Mouse (Mus musculus): ENCODE data around the gene Rprd2.

Rprd2 gene

GRCm38 (mm10) chr3:95740406-95740805 is 78.3 kb downstream of the Rprd2 start:
- in situ Hi-C loops (cut with MboI, MseI) = loop anchor here in 1 of 2 experiments (5.0 kb wide), 1 partner anchor 42 kb away; no protein-coding TSS in a partner anchor

- in situ Hi-C loops (cut with MboI, MseI) = loop anchor here in 1 of 2 experiments (5.0 kb wide), 1 partner anchor 43 kb away; no protein-coding TSS in a partner anchor
These were observed 79.1 kb downstream of the Rprd2 start, which contains the start of gene Ecm1 for GRCm38 (mm10) chr3:95739353-95740104. Ecm1 (minus strand) TSS chr3:95739569.

DNA sequence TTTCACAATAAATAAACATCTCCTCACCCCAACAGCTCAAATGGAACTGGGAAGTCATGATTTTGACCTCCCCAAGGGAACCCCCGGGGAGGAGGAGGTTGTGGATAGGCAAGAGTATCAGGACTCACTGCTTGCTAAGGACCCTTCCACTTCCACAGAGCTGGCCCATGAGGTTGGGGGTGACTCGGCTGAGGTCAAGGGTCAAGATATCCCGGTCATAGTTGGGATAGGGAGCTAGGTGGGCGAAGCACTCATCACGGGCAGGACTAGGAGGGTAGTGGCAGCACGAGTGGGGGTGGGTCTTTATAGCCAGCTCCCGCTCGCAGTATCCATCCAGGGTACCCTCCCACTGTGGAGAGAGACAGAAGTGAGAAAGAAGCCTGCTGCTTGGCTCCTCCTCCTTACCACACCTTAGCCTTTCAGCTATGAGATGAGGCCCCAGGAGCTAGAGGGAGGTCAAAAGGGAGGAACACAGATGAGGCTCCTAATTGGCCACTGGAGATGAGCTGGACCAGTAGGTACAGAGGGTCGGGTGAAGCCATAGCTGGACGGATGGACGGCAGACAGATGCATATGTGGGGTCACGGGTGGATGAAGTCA is 83.5 kb downstream of the Rprd2 start:
- in situ Hi-C loops (cut with MboI, MseI) = no loop called here

DNA sequence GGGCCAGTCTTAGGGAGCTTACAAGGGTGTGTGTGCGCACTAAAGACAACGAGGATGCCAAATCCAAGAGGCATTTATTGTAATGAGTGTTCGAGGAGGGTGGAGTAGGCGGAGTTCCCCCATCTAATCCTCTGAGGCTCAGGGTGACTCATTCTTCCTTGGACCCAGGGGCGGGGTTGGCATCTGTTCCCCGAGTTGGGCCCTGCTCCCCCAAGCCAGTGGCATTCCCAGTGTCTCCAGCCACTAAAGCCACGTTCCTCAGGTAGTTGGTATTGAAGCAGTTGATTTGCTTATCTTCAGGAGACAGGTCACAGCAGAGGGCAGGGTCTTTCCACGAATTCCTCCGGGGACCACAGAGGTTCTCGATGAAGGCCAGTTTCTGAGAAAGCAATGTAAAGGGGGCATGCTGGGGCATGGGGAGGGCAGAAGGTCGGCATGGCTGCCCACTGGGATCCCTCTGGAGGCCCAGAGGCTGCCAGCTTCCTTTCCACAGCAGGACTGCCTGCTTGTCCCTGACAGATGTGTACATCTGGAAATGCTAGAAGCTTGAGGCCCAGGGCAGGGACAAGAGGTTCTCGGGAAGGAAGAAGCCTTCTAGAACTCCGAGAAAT is 84.5 kb downstream of the Rprd2 start:
- in situ Hi-C loops (cut with MboI, MseI) = loop anchor here in 1 of 2 experiments (5.0 kb wide), 1 partner anchor 48 kb away; no protein-coding TSS in a partner anchor

DNA sequence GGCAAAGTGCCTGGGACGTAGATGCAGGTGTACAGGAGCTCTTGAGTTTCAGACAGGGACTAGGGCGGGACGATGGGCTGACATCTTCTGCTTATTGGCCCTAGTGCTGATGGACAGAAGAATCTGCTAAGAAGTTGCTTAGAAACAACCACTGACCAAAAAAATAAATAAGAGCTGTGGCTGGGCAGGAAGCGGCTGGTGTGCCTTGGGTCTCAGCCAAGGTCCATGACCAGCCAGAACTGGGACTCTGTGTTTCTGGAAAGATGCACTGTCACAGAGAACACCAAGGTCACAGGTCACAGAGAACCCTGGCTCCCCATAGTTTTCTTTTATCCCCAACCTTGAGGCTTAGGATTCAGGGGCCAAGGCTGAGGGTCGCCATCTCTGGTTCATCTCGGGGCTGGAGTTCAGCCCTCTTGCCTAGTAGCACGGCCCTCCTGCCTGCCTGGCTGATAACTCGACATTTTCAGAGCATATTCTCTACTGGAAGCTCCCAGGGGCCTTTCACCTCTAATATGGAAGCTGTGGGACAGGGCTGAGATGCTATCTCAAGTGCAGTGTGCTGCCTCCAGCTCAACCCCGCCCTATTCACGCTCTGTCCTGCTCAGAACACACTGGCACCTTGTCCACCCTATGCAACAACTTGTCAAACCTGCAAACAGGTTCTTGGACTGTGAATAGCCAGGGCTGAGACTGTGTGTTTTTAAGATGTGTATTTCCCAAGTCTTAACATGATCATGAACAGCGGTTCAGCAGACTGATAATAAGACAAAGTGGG is 85.7 kb downstream of the Rprd2 start:
- in situ Hi-C loops (cut with MboI, MseI) = loop anchor here in 1 of 2 experiments (5.0 kb wide), 1 partner anchor 49 kb away; no protein-coding TSS in a partner anchor

DNA sequence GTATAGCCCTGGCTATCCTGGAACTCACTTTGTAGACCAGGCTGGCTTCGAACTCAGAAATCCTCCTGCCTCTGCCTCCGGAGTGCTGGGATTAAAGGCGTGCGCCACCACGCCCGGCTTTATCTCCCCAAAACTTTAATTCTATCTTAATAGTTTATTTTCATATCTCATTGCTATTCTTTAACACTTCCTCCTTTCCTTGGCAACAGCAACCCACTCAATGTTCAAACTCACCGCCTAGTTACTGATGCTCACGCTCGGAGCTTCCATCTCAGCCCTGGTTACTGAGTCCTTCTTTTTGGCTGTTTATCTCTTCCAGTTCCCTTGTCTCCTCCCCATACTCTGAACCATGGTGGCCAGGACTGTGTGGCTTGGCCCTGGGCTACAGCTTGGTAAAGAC is 86.4 kb downstream of the Rprd2 start:
- in situ Hi-C loops (cut with MboI, MseI) = loop anchor here in 1 of 2 experiments (5.0 kb wide), 1 partner anchor 50 kb away; no protein-coding TSS in a partner anchor

- in situ Hi-C loops (cut with MboI, MseI) = loop anchor here in 1 of 2 experiments (5.0 kb wide), 1 partner anchor 50 kb away; no protein-coding TSS in a partner anchor
These were observed 86.9 kb downstream of the Rprd2 start for GRCm38 (mm10) chr3:95731802-95732201.

- in situ Hi-C loops (cut with MboI, MseI) = loop anchor here in 1 of 2 experiments (5.0 kb wide), 1 partner anchor 52 kb away; no protein-coding TSS in a partner anchor
These were observed 88.2 kb downstream of the Rprd2 start for GRCm38 (mm10) chr3:95730431-95730830.

DNA sequence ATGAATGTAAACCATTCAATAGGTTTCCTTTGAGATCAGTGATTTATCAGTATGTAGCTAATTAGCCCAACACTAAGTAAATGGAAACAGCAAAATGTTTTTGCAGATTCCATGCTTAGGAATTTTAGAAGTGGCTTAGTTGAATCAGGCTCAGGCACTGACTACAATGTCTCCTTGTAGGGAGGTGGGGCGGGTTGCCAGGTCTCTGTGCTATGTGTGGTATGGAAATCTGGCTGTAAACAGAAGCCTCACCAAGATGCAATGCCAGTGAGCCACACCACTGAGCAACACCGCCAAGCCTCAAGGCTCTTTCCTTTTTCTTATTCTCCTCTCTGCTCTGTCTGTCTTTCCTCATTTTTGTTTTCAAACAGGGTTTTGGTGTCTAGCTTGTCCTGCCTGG is 89.8 kb downstream of the Rprd2 start:
- in situ Hi-C loops (cut with MboI, MseI) = no loop called here

DNA sequence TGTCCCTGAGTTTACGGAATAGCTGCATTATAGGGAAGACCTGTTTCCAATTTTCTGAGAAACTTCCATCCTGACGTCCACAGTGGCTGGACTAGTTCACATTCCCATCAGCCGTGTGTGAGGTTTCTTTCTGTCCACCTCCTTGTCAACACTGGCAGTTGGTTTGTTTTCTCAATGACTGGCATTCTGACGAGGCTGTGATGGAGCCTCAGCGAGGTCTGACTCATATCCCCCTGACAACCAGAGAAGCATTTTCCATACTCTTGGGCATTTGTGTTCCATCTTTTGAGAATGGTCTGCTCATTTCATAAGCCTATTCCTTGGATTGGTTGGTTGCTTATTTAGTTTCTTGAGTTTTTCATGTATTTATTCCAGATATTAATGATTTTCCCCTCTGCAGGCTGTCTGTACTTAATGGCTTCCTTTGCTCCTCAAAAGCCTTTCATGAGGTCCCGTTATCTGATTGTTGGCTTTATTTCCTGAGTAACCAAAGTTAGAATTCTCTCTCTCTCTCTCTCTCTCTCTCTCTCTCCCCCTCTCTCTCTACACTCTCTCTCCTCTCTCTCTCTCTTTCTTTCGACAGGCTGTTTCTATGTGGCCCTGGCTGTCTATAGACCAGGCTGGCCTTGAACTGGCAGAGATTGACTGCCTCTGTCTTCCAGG is 91.8 kb downstream of the Rprd2 start:
- in situ Hi-C loops (cut with MboI, MseI) = no loop called here

DNA sequence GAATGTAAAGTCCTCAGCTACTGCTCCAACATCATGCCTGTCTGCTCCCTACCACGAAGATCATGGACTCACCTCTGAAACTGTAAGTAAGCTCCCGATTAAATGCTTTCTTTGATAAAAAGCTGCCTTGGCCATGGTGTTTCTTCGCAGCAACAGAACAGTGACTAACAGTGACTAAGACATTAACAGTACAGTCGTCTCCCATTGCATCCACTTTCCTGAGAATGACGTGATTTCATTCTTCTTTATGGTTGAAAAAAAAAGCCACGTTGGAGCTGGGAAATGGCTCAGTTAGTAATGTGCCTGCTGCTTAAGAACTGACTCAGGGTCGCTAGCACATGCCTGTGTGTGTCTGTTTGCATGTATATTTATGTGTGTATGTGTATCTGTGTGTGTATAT is 92.8 kb downstream of the Rprd2 start:
- in situ Hi-C loops (cut with MboI, MseI) = no loop called here

DNA sequence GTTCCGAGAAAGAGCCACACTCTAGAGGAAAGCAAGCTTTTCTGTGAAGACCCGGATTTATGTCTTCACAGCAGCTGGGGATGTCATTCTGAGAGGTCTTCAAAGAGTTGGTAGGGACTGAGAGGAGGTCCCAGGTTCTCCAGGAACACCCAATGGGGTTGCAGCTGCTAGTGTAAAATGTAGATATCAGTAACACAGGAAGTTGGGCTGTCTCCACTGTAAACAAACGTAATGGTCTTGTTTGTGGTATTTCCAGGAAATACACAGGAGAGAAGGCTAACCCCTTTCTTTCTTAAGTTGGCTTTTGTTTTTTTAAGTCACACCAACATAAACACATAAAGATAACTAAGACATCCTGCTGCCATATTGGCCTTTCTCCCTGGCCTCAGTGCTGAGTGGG is 96.3 kb downstream of the Rprd2 start:
- in situ Hi-C loops (cut with MboI, MseI) = no loop called here

DNA sequence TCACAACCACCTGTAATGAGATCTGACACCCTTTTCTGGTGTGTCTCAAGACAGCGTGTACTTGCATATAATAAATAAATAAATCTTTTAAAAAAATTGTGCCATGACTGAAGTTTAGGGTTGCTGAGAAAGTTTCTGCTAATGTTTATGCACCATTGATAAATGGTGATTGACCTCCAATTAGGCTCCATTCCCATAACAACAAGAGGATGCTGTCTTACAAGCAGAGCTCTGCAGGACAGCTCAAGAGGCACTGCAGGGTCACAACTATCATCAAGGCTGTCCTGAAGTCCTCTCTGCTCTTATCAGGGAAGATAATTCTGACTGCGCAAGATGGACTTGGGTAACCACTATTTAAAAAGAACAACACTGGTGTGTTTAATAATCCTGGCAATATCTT is 100.5 kb downstream of the Rprd2 start:
- in situ Hi-C loops (cut with MboI, MseI) = no loop called here

DNA sequence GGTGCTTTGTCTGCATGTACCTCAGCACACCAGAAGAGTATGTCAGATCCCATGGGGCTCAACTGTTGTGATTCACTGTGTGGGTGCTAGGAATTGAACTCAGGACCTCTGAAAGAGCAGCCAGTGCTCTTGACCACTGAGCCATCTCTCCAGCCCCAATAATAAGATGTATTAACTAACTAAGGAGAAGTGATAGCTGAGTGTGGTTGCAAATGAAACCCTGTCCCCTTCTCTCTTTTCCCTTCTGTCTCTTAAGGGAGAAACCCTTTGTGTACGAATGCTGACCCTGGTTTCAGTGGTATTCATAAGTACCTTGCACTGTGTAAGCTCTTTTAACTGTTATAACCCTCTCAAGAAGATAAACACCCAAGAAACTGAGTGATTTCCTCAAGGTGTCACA is 102.6 kb downstream of the Rprd2 start:
- in situ Hi-C loops (cut with MboI, MseI) = no loop called here
